Mouse (Mus musculus): ENCODE data around the gene Ap3m1. TPM values are rescaled to one million over a fixed set of nuclear protein-coding genes. Genes with fewer than 3 reads are reported as not detected.

The Ap3m1 gene
- total RNA-seq, 4 experiments from 2014 or later: 27.9 to 33.0 (median 30.6) TPM

GRCm38 (mm10) chr14:21018977-21019376, 33.3 kb downstream of the Ap3m1 start:
- DNase-seq (ENCODE audit: low spot score in 2 of 2): no peak

- no peak for DNase-seq (ENCODE audit: low spot score in 2 of 2)
Observed at GRCm38 (mm10) chr14:21017871-21018270, 34.4 kb downstream of the Ap3m1 start.

GRCm38 (mm10) chr14:21013800-21014334, 38.4 kb downstream of the Ap3m1 start:
- no peak for DNase-seq (ENCODE audit: low spot score in 2 of 2)

GRCm38 (mm10) chr14:20999617-21000016, 52.7 kb downstream of the Ap3m1 start:
- no peak for DNase-seq (ENCODE audit: low spot score in 2 of 2)

GRCm38 (mm10) chr14:20997548-20997947, 54.8 kb downstream of the Ap3m1 start:
- no peak for DNase-seq (ENCODE audit: low spot score in 2 of 2)

GRCm38 (mm10) chr14:20996361-20996760, 55.9 kb downstream of the Ap3m1 start:
- DNase-seq (ENCODE audit: low spot score in 2 of 2): no peak

- no peak for DNase-seq (ENCODE audit: low spot score in 2 of 2)
Observed at GRCm38 (mm10) chr14:20995497-20995896, 56.8 kb downstream of the Ap3m1 start.

- no peak for DNase-seq (ENCODE audit: low spot score in 2 of 2)
Observed at GRCm38 (mm10) chr14:20994475-20994874, 57.8 kb downstream of the Ap3m1 start.

GRCm38 (mm10) chr14:20993067-20993691, 59.1 kb downstream of the Ap3m1 start:
- DNase-seq (ENCODE audit: low spot score in 2 of 2): peak; percentile 14 to 19

- no peak for DNase-seq (ENCODE audit: low spot score in 2 of 2)
Observed at GRCm38 (mm10) chr14:20991492-20991891, 60.8 kb downstream of the Ap3m1 start.

GRCm38 (mm10) chr14:20985482-20985881, 66.8 kb downstream of the Ap3m1 start:
- DNase-seq (ENCODE audit: low spot score in 2 of 2): no peak

GRCm38 (mm10) chr14:20983832-20984231, 68.5 kb downstream of the Ap3m1 start:
- DNase-seq (ENCODE audit: low spot score in 2 of 2): peak in 1 of 2 experiments; percentile 20

Other genes starting within 250 kb of the Ap3m1 start
- 10 to 100 TPM; 13.4 to 23.7 (median 18.1) TPM for gene Plau, start 215.8 kb downstream of the Ap3m1 start, total RNA-seq (2022)
- gene Vcl, start 123.1 kb downstream of the Ap3m1 start, total RNA-seq (2022): 10 to 100 TPM; 62.2 to 64.9 (median 63.9) TPM
- gene Adk, start 66 bp upstream of the Ap3m1 start, total RNA-seq (2022): 100 to 1,000 TPM in 2 of 4 experiments, 10 to 100 TPM in 2; 88.2 to 104 (median 99.2) TPM